Mouse (Mus musculus) mouse trophoblast stem cell (cell line): ENCODE measurements around the gene Rap1gap.

ENCODE experiments used
- in situ Hi-C, 2 experiments: fragments of 300-500 bp; cut with MseI, MboI; formaldehyde crosslinking; loops; 2 replicates in 1 of 2; 3 replicates in 1 of 2; pipeline ENCODE4 v1.15.1; 2025

The Rap1gap gene

DNA sequence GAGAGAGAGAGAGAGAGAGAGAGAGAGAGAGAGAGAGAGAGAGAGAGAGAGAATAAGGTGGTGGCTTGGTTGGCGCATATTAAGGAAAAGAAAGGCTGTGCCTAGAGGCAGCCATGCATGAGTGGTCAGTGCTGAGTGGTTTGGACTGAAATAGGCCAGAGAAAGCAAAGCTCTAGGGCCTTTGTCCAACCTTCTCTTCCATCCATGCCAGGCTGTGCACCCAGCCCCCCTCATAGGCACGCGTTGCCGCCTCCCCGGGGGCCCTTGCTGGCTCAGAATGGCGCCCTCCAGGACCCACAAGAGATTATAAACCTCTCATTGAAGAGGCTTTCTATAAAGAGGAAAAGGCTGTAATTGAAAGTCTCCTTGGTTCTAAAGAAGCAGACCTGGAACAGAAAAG lies 3.0 kb upstream of the Rap1gap start:
- in situ Hi-C loops, result no loop called here

DNA sequence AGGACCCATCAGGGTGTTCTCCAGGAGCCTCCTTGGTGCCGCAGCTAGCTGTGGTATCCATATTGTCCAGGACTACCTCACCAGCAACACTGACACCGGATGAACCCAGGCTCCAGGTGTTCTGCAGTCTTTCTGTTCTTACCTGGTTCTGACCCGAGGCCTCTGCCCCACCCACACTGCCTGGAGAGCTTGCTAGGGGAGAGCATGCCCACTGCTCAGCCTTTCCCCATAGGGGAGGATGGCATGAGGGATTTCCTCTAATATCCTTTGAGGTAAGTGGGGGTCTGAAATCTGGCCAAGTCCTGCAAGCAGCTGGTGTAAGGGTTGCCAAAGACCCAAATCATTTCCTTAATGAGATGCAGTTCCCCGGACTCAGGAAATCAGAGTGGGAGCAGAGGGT lies 1.0 kb upstream of the Rap1gap start:
- in situ Hi-C loops, result no loop called here

GRCm38 (mm10) chr4:137664980-137665675 lies 602 bp downstream of the Rap1gap start:
- in situ Hi-C loops, result no loop called here

- in situ Hi-C loops, result no loop called here
Observed at GRCm38 (mm10) chr4:137665791-137666190, 1.3 kb downstream of the Rap1gap start.

GRCm38 (mm10) chr4:137666283-137666957 lies 1.9 kb downstream of the Rap1gap start:
- in situ Hi-C loops, result no loop called here

- in situ Hi-C loops, result no loop called here
Observed at GRCm38 (mm10) chr4:137666958-137667345, 2.4 kb downstream of the Rap1gap start.

- in situ Hi-C loops, result no loop called here
Observed at GRCm38 (mm10) chr4:137667747-137668146, 3.2 kb downstream of the Rap1gap start.

- in situ Hi-C loops, result no loop called here
Observed at GRCm38 (mm10) chr4:137671711-137672500, 7.4 kb downstream of the Rap1gap start.

DNA sequence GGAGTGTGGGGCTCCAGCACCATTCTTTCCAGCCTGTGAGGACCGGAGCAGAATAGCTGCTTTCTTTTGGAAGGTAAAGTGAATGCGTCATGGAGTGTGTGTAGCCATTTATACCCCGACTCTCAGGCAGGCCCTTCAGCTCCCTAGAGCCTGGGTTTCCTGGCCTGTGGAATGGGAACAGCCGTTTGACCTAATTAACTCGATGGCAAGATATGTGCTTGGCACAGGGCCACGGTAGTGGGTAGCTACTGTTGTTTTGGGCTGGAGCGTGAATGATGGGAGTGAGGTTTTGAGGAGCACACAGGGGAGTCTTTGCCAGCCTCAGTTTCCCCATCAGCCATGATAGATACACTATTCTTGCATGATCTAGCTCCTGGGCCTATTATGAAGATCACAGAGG lies 11.0 kb downstream of the Rap1gap start:
- in situ Hi-C loops, result no loop called here

DNA sequence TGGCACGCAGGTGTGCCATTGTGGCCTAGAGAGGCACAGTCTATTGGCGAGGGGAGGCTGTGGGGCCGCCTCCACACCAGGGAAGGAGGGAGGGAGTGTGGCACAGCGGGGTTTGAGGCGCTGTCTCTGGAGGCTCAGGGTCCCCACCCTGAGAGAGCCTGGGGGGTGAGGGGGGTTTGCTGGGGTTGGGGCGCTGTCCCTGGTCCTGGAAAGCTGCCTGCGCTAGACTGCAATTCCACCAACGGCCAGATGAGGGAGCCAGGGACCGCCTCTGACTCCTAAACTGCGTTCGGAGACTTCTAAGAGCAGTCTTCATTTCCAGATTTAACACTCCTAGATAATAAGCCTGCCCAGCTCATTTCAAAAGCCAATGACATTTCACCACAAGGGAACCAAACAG lies 11.5 kb downstream of the Rap1gap start:
- in situ Hi-C loops, result no loop called here

DNA sequence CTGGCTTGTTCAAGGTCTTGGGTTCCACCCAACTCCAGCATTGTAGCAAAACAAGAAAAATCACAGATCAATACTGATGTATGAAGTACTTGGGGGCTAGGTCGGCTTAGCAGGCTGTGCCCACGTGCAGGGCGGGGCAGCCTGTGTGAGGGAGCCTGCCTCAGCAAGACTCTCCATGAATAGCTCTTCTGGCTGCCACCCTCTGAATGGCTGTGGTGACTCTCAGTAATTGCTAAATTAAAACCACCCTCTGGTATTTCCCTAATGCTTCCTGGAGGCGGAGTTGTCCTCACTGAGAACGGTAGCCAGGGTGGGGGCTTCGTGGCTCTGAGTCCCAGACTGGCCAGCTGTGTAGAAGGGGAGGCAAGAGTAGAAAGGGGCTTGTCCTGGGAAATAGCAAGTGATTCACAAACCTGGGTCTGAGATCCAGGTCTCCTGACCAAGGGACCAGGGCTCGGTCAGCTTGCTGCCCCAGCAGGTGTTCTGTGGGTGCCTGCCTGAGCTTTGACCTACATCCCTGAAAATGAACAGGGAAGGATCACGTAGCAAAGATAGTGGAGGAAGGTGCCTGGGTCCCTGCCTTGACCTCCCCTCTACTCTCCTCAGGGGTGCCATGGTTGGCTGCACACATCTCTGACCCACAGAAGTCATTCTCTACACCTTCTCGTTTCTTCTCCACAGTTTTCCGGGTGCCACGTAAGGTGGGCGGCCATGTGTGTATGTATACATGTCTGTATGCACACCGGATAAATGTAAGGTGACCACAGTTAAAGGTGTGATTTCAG lies 12.4 kb downstream of the Rap1gap start:
- in situ Hi-C loops, result no loop called here

GRCm38 (mm10) chr4:137677906-137678305 lies 13.4 kb downstream of the Rap1gap start:
- in situ Hi-C loops, result no loop called here

- in situ Hi-C loops, result no loop called here
Observed at GRCm38 (mm10) chr4:137678568-137678967, 14.0 kb downstream of the Rap1gap start.

GRCm38 (mm10) chr4:137679979-137680550 lies 15.5 kb downstream of the Rap1gap start:
- in situ Hi-C loops, result loop anchor here (5.0 kb wide), 1 partner anchor 37 kb away; no protein-coding TSS in a partner anchor

DNA sequence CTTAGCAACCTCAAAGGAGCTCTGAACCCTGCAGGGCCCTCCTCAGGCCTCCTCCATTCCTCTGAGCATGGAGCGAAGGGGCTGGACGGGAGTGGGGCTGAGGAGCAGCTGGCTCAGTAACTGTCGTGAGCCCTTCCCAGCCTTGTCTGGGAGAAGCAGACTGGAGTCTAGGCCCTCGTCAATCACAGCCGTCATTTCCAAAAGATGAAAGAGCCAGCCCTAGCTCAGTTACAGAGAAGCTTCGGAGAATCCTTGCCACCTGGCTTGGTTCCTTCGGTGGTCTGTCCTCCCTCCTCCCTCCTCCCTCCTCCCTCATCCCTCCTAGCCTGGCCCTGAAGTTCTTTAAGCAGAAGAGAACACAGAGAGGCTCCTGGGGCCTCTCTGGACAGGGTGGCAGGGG lies 16.2 kb downstream of the Rap1gap start:
- in situ Hi-C loops, result loop anchor here (5.0 kb wide), 1 partner anchor 37 kb away; no protein-coding TSS in a partner anchor

GRCm38 (mm10) chr4:137681408-137682104 lies 17.0 kb downstream of the Rap1gap start:
- in situ Hi-C loops, result loop anchor here (5.0 kb wide), 1 partner anchor 36 kb away; no protein-coding TSS in a partner anchor

DNA sequence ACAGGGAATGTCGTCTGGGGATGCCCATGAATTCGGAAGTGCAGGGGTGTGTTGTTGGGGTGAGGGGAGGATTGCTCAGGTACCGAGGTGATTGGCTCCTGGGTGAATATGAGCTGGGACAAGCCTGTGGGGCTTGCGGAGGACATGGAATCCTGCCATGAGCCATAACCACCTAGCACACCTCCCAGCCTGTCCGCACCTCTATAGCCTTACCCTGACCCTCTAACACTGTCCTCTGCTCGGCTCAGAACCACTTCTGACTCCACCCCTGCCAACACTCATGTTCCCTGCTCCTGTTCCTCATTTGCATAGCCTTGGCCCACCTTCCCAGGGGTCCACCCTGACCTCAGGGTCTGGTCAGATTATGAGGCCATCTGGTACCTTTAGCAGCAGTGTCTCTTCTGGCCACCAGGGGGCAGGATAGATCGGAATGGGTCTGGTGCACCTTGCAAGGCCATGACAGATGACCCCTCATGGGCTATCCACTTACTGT lies 18.5 kb downstream of the Rap1gap start:
- in situ Hi-C loops, result loop anchor here (5.0 kb wide), 1 partner anchor 34 kb away; no protein-coding TSS in a partner anchor

GRCm38 (mm10) chr4:137684830-137685343 lies 20.4 kb downstream of the Rap1gap start:
- in situ Hi-C loops, result loop anchor here (5.0 kb wide), 1 partner anchor 32 kb away; no protein-coding TSS in a partner anchor

DNA sequence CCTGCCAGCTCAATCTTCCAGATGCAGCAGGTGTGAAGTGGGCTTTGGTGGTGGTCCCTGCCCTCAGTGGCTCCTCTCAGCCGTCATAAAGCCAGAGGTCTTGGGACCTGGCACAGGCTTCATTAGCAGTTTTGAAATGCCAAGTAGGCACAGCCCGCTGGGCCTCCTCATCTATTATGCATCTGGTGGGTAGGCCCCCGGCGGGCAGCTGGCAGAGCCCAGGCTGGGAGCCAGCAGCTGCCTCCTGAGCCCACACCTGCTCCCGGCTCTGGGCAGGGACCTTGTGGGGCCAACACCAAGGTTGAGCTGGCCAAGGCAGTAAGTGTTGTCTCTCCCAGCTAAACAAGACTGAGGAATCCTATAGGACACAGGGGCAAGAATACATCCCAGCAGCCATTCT lies 21.8 kb downstream of the Rap1gap start:
- in situ Hi-C loops, result no loop called here

- in situ Hi-C loops, result no loop called here
Observed at GRCm38 (mm10) chr4:137687234-137687825, 22.8 kb downstream of the Rap1gap start.
